Mouse (Mus musculus) myocyte (in vitro differentiated cells): ENCODE results near the gene Hpca. TPM values are rescaled to one million over a fixed set of nuclear protein-coding genes. Genes with fewer than 3 reads are reported as not detected.

Experiments used
- H3K27me3 ChIP-seq: one replicate; pipeline ENCODE4 v1.6.1; 2011; ENCODE audit not compliant: control insufficient read depth, insufficient read depth, insufficient read length
- H3K36me3 ChIP-seq: one replicate; pipeline ENCODE4 v1.6.1; 2011; ENCODE audit not compliant: control insufficient read depth, insufficient read depth
- H3K4me2 ChIP-seq: one replicate; pipeline ENCODE4 v1.6.1; 2011; ENCODE audit warnings: low read depth, control low read depth
- H3K4me3 ChIP-seq: one replicate; pipeline ENCODE4 v1.5.1; 2011; ENCODE audit warnings: mild to moderate bottlenecking, control low read depth, moderate library complexity
- H3K79me2 ChIP-seq: one replicate; pipeline ENCODE4 v1.6.1; 2011; ENCODE audit not compliant: control insufficient read depth, insufficient read depth
- H3ac ChIP-seq: one replicate; pipeline ENCODE4 v1.6.1; 2011; ENCODE audit not compliant: control insufficient read depth, insufficient read length
- E2F4 ChIP-seq: IDR thresholded peaks from one replicate; pipeline ENCODE4 v1.6.1; 2011; ENCODE audit warnings: mild to moderate bottlenecking, control low read depth, moderate library complexity; ENCODE audit not compliant: insufficient read depth
- POLR2A ChIP-seq: IDR thresholded peaks from one replicate; pipeline ENCODE4 v1.6.1; 2011; ENCODE audit warnings: low read depth, mild to moderate bottlenecking, control low read depth, moderate library complexity; ENCODE audit not compliant: insufficient read length
- REST ChIP-seq: IDR thresholded peaks from one replicate; pipeline ENCODE4 v1.6.1; 2011; ENCODE audit warnings: mild to moderate bottlenecking, control low read depth, moderate library complexity; ENCODE audit not compliant: insufficient read depth, insufficient read length
- TCF12 ChIP-seq: IDR thresholded peaks from one replicate; pipeline ENCODE4 v1.6.1; 2011; ENCODE audit warnings: mild to moderate bottlenecking, control low read depth; ENCODE audit not compliant: poor library complexity, insufficient read depth, severe bottlenecking
- polyA plus RNA-seq: library from polyadenylated mRNA; unstranded; fragments of >200 nt; fragmentation: generic; extraction: Trizol; gene quantifications from one replicate; pipeline ENCODE4 v1.2.1, GENCODE M21; 2012; ENCODE audit warnings: missing spikeins

Gene Hpca
- polyA plus RNA-seq, 1 experiment, result 0.12 TPM

DNA sequence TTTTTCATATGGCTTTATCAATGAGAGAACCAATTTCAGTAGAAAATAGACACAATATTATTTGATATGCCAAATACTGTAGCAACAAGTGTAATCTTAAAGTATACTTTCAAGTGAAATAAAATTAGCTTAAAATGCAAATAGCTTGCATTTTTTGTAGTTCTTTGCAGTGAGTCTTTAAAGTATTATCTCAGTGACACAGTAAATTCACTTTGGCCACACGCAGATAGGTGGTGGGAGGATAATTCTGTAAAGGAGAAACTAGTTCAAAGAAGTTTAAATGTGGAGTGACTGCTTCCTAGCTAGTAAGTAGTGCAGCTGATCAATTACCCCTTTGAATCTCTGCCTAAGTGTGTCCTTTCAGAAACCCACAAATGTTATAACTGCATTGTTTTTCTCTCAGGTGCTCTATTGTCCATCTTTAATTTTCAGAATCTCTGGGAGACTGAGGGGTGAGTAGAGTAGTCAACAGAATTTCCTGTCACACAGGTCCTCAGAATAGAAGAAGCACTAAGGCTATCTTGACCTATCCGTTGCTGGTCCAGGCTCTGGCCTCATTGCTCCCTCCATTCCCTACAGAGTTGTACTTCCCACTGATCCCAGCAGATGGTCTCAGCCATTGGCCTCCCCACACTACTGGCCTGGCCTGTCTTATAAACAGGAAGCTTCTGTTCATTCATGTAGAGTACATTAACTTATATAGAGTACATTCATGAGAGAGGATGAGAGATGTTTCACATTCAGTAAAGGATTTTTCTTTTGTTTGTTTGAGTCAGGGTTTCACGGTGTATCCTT is 59.4 kb downstream of the Hpca start:
- peaks cover 6% of the 10 kb centered on the region for H3K36me3 ChIP-seq
- no peak overlapping the region for H3ac ChIP-seq
- H3K4me2 ChIP-seq, result no peak overlapping the region
- no peak overlapping the region for H3K4me3 ChIP-seq
- H3K27me3 ChIP-seq, result no peaks in the 10 kb centered on the region
- TF ChIP-seq REST (no peak), E2F4 (no peak), TCF12 (no peak), POLR2A (no peak)
- H3K79me2 ChIP-seq, result peaks cover 86% of the 10 kb centered on the region

Other genes starting within 250 kb of the Hpca start
- 0.65 TPM for gene Trim62, start 238.5 kb downstream of the Hpca start, polyA plus RNA-seq
- 17.4 TPM for gene Azin2, start 159.6 kb downstream of the Hpca start, polyA plus RNA-seq
- gene Ak2, start 130.1 kb downstream of the Hpca start, polyA plus RNA-seq, result 83.0 TPM
- 49.3 TPM for gene Rnf19b, start 63.8 kb downstream of the Hpca start, polyA plus RNA-seq
- gene Tmem54, start 16.5 kb downstream of the Hpca start, polyA plus RNA-seq, result 0.41 TPM
- gene Fndc5, start 15.0 kb upstream of the Hpca start, polyA plus RNA-seq, result 41.3 TPM
- gene S100pbp, start 67.7 kb upstream of the Hpca start, polyA plus RNA-seq, result 7.8 TPM
- 183 TPM for gene Yars, start 67.7 kb upstream of the Hpca start, polyA plus RNA-seq
- gene C77080, start 139.4 kb upstream of the Hpca start, polyA plus RNA-seq, result 25.4 TPM
- 51.1 TPM for gene Sync, start 165.6 kb upstream of the Hpca start, polyA plus RNA-seq
- gene Rbbp4, start 213.3 kb upstream of the Hpca start, polyA plus RNA-seq, result 137 TPM
- 34.5 TPM for gene Zbtb8os, start 213.7 kb upstream of the Hpca start, polyA plus RNA-seq